In genomic region chr11:63911001-63911400, GRCm38 (mm10) we compare ENCODE assay signal across 20 mouse cellular contexts.
"Had no signal": no experiment of that assay in that cellular context is flagged by ENCODE, and none has a peak within 500 bp of the region (broad histone marks: within the 10 kb centered on the region; RNA-seq: fewer than 3 reads in every experiment).

No protein-coding gene starts in this region.

- H3K9ac ChIP-seq: kidney, embryonic 15.5 days; limb, embryonic 12.5 days; limb, embryonic 15.5 days; liver, embryonic 13.5 days; midbrain, embryonic 13.5 days; neural tube, embryonic 12.5 days; neural tube, embryonic 15.5 days had no signal

- DNase-seq: kidney, adult 11 months; kidney, adult 8-10 months; kidney, postnatal 10 days; kidney, postnatal 36 days; layer of hippocampus, postnatal 36 days; liver, embryonic 13.5 days; lung, adult 2 months; lung, postnatal 14 days; lung, postnatal 4 days; right cerebral cortex, adult 18-20 months; right cerebral cortex, postnatal 14 days; right cerebral cortex, postnatal 4 days; thymus, postnatal 25 days had no signal

- H3K36me3 ChIP-seq: kidney, embryonic 15.5 days; limb, embryonic 15.5 days; liver, embryonic 13.5 days; midbrain, embryonic 13.5 days; neural tube, embryonic 12.5 days; neural tube, embryonic 15.5 days had no signal

- H3K27ac ChIP-seq: kidney, embryonic 15.5 days; left cerebral cortex, adult 2 months; limb, embryonic 12.5 days; limb, embryonic 15.5 days; liver, embryonic 13.5 days; midbrain, embryonic 13.5 days; neural tube, embryonic 12.5 days; neural tube, embryonic 15.5 days had no signal

- H3K9me3 ChIP-seq: kidney, embryonic 15.5 days; limb, embryonic 12.5 days; limb, embryonic 15.5 days; liver, embryonic 13.5 days; midbrain, embryonic 13.5 days; neural tube, embryonic 12.5 days; neural tube, embryonic 15.5 days had no signal

- H3K27me3 ChIP-seq: limb, embryonic 15.5 days; neural tube, embryonic 12.5 days had no signal

- H3K4me3 ChIP-seq: kidney, embryonic 15.5 days; left cerebral cortex, adult 2 months; limb, embryonic 12.5 days; limb, embryonic 15.5 days; liver, embryonic 13.5 days; midbrain, embryonic 13.5 days; neural tube, embryonic 12.5 days; neural tube, embryonic 15.5 days had no signal
